Mouse (Mus musculus) adrenal gland, adult 2 months (tissue): ENCODE measurements around the gene Plaa. TPM values are rescaled to one million over a fixed set of nuclear protein-coding genes. Genes with fewer than 3 reads are reported as not detected.

ENCODE experiments used
- DNase-seq: peaks from one replicate; pipeline ENCODE4 v3.0.0; 2021
- polyA plus RNA-seq: library from polyadenylated mRNA; depleted of rRNA; stranded (reverse); fragments of >200 nt; gene quantifications from 2 replicates; pipeline ENCODE4 v1.2.3, GENCODE M21; 2012; rRNA removed
- total RNA-seq, 2 experiments: library from RNA; stranded (reverse); gene quantifications; 2 replicates each; pipeline ENCODE4 v1.2.3; 2021

The Plaa gene
- total and polyA plus RNA-seq, 3 experiments, result 57.1 to 102 (median 71.6) TPM

GRCm38 (mm10) chr4:94556265-94557054 is 46.6 kb downstream of the Plaa start, which contains the start of the genes Gm10306 and Caap1:
TSS of gene Gm10306 (plus strand) at chr4:94556546.
TSS of gene Caap1 (minus strand) at chr4:94556796.
- DNase-seq, result peak; percentile 94

GRCm38 (mm10) chr4:94554955-94555494 is 48.0 kb downstream of the Plaa start:
- DNase-seq, result no peak

GRCm38 (mm10) chr4:94544321-94544720 is 58.7 kb downstream of the Plaa start:
- DNase-seq, result no peak

GRCm38 (mm10) chr4:94543041-94543440 is 60.0 kb downstream of the Plaa start:
- DNase-seq, result no peak

- no peak for DNase-seq
These were observed 69.8 kb downstream of the Plaa start for GRCm38 (mm10) chr4:94533205-94533604.

- DNase-seq, result no peak
These were observed 73.6 kb downstream of the Plaa start for GRCm38 (mm10) chr4:94529448-94529847.

GRCm38 (mm10) chr4:94523321-94523720 is 79.7 kb downstream of the Plaa start:
- no peak for DNase-seq

GRCm38 (mm10) chr4:94517631-94518030 is 85.4 kb downstream of the Plaa start:
- peak; percentile 41 for DNase-seq

Other genes with a start within 250 kb of the Plaa start
- gene Gm10306, start 46.7 kb downstream of the Plaa start, total RNA-seq, result not detected
- not detected in 2 replicates for gene Gm10306, start 46.7 kb downstream of the Plaa start, polyA plus RNA-seq
- gene Caap1, start 46.4 kb downstream of the Plaa start, total RNA-seq, result 1 to 10 TPM; 7.0 to 9.4 TPM
- 1.8 and 2.7 TPM in 2 replicates for gene Caap1, start 46.4 kb downstream of the Plaa start, polyA plus RNA-seq
- 10 to 100 TPM; 13.4 to 18.8 TPM for gene Ift74, start 11.2 kb upstream of the Plaa start, total RNA-seq
- gene Ift74, start 11.2 kb upstream of the Plaa start, polyA plus RNA-seq, result 0.55 and 0.57 TPM in 2 replicates
- not detected for gene Lrrc19, start 46.9 kb upstream of the Plaa start, total RNA-seq
- gene Lrrc19, start 46.9 kb upstream of the Plaa start, polyA plus RNA-seq, result not detected in 2 replicates
- 10 to 100 TPM; 40.4 to 59.5 TPM for gene Tek, start 136.0 kb upstream of the Plaa start, total RNA-seq
- gene Tek, start 136.0 kb upstream of the Plaa start, polyA plus RNA-seq, result 5.4 and 5.7 TPM in 2 replicates